Mouse (Mus musculus) activated CD4-positive, CD25-positive, alpha-beta regulatory T cell, adult 4 months (primary cell): ENCODE data around the gene Osbpl10. TPM values are rescaled to one million over a fixed set of nuclear protein-coding genes. Genes with fewer than 3 reads are reported as not detected.
"Not testable (repeated sequence)": the region's sequence is repeated elsewhere in the genome, so short reads cannot be mapped to it uniquely, and the experiment has no call there.

Experiments
- ATAC-seq: one replicate; pipeline ENCODE4 v1.8.0; 2017
- polyA plus RNA-seq, 2 experiments: library from polyadenylated mRNA; unstranded; fragments of 100-300 nt; shearing (Covaris generic); gene quantifications; one replicate each; pipeline ENCODE4 v1.2.1; 2017

Osbpl10 gene
- polyA plus RNA-seq, 2 experiments from 2014 or later: not detected

GRCm38 (mm10) chr9:115224744-115225354 lies 246.5 kb downstream of the Osbpl10 start:
- ATAC-seq: no peak

DNA sequence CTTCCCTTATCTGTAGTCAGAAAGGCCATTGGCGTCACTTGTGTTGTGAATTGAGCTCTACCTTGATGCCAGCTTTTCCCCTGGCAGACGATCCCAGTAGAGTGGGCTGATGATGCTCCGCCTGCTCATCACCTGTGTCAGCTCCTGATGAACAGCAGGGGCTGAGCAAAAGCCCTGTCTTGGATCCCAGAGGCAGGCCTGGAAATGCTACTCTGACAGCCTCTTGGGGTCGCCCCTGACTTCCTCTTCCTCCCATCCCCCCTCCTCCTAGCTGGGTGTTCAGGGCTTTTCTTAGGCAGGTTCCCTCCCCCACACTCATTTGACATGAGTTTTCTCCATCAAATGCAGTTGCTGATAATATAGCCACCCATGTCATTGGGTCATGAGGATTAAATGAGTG lies 250.8 kb downstream of the Osbpl10 start:
- ATAC-seq: no peak

- ATAC-seq: no peak
Observed at GRCm38 (mm10) chr9:115229676-115230075, 251.3 kb downstream of the Osbpl10 start.

DNA sequence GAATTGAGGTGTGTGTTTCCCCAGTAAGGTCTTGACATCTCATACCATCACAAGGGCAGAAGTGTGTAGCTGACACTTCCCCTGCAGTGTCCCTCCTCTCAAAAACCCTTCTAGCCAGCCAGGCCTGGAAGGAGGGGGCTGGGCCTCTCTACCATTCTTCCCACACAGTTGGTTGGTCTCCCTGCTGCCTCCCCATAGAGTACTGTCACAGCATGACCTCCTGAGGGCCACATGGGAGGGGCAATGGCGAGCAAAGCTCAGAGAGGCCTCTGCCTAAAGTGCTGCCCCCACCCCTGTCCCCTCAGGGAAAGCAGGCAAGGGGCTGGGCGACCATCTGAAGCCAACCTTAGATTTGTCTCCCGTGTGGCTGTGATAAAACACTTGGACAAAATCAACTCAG lies 251.8 kb downstream of the Osbpl10 start:
- ATAC-seq: no peak

- no peak for ATAC-seq
Observed at GRCm38 (mm10) chr9:115231476-115231875, 253.1 kb downstream of the Osbpl10 start.

- no peak for ATAC-seq
Observed at GRCm38 (mm10) chr9:115233721-115234120, 255.4 kb downstream of the Osbpl10 start.

DNA sequence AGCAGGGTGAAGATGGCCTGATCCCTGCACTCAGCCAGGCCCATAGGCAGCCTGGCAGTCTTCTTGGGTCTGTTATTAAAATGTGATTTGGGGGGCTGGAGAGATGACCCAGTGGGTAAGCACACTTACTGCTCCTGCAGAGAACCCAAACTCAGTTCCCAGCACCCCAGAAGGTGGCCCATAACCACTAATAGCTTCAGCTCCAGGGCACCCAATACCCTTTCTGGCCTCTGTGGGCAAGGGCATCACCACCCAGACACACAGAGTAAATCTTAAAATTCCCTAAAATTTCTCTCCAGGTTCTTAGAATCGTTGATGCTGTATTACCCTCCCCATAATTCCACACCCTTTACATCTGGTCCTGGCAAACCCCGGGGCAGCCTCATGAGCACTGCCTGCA lies 256.2 kb downstream of the Osbpl10 start:
- ATAC-seq: no peak

- ATAC-seq: no peak
Observed at GRCm38 (mm10) chr9:115236352-115236841, 258.0 kb downstream of the Osbpl10 start.

GRCm38 (mm10) chr9:115237943-115238342 lies 259.6 kb downstream of the Osbpl10 start:
- no peak for ATAC-seq

- ATAC-seq: no peak
Observed at GRCm38 (mm10) chr9:115239861-115240260, 261.5 kb downstream of the Osbpl10 start.

- no peak for ATAC-seq
Observed at GRCm38 (mm10) chr9:115243630-115244029, 265.3 kb downstream of the Osbpl10 start.

GRCm38 (mm10) chr9:115245092-115245491 lies 266.7 kb downstream of the Osbpl10 start:
- no peak for ATAC-seq

DNA sequence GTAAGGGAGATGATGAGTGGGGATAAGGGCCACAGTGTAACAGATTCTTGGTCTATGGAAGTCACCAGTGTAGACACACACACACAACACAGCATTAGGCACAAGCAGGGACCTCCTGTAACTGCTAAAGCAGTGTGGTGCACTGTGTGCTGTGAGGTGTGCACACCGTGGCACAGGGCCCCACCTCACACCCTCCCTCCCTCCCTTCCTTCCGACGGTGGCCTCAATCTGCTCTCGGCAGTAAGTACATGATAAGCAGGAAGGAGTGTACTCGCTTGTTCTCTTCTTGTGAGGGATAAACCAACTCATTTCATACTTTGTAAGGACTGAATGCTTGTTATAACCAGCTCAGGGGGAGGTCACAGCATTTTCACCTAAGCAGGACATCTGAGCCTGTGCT lies 270.8 kb downstream of the Osbpl10 start:
- ATAC-seq: no peak

GRCm38 (mm10) chr9:115257733-115258286 lies 279.4 kb downstream of the Osbpl10 start:
- ATAC-seq: no peak

GRCm38 (mm10) chr9:115259866-115260265 lies 281.5 kb downstream of the Osbpl10 start:
- ATAC-seq: no peak

DNA sequence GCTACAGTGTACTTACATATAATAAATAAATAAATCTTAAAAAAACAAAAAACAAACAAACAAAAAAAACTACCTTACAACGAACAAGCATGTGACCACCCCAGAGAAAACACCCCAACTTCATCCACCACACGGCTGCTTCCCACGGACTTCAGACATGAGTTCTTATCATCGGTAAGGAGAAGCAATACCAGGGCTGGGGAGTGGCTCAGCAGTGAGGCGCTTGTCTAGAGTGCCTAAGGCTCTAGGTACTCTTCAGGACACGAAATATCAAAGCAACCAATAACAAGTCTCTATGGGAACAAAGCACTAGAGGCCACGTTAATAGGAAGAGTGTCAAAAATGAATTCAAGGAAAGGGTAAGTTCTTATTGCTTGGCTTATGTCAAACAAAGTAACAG lies 282.1 kb downstream of the Osbpl10 start:
- ATAC-seq: no peak

- no peak for ATAC-seq
Observed at GRCm38 (mm10) chr9:115261456-115261855, 283.1 kb downstream of the Osbpl10 start.

- no peak for ATAC-seq
Observed at GRCm38 (mm10) chr9:115261896-115262295, 283.5 kb downstream of the Osbpl10 start.

GRCm38 (mm10) chr9:115271556-115271955 lies 293.2 kb downstream of the Osbpl10 start:
- ATAC-seq: no peak

GRCm38 (mm10) chr9:115272451-115272850 lies 294.1 kb downstream of the Osbpl10 start:
- not testable (repeated sequence) for ATAC-seq

DNA sequence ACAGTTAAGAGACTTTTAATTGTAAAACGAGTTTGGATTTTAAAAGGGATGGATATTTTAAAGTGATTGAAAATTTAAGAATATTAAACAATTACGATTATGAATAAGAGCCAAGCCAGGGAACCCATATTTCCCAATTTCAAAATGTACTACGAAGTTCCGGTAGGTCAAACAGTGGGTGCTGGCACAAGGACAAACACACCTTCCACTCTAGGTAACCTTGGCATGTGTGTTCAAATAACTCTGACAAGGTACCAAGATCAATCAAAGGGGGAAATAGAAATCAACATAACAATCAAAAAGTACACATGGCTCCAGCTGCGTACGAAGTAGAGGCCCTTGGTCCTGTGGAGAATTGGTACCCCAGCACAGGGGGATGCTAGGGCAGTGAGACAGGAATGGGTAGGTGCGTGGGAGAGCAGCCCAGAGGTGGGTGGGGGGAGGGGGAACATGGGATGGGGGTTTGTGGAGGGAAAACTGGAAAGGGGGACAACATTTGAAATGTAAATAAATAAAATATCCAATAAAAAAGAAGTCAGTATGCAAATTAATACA lies 294.8 kb downstream of the Osbpl10 start:
- no peak for ATAC-seq

DNA sequence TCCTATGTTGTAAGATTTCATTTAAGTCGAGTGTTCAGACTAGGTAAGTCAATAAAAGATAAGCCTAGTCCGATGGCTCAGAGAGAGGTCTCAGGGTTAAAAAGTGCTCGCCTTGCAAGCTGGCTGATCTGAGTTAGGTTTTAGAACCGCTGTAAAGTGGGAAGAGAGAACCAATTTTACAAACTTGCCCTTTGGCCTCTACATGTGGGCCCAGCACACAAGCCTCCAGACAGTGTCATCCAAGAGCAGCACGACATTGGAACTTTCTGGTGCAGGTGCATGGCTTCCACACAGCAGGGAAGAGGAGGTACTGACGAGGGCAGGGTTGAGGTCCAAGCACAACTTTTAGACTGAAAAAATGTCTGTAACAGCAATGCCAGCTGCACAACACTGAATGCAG lies 296.4 kb downstream of the Osbpl10 start:
- ATAC-seq: no peak

- no peak for ATAC-seq
Observed at GRCm38 (mm10) chr9:115278641-115279040, 300.3 kb downstream of the Osbpl10 start.
